Mouse (Mus musculus) spleen, postnatal 4 days (tissue): ENCODE measurements around the gene Syt11.
"Not testable (repeated sequence)": the region's sequence is repeated elsewhere in the genome, so short reads cannot be mapped to it uniquely, and the experiment has no call there.

Experiments used
- DNase-seq, 2 experiments: peaks; one replicate each; pipeline ENCODE4 v3.0.0; 2022; ENCODE audit warnings: low spot score in 2 of 2

Syt11 gene

DNA sequence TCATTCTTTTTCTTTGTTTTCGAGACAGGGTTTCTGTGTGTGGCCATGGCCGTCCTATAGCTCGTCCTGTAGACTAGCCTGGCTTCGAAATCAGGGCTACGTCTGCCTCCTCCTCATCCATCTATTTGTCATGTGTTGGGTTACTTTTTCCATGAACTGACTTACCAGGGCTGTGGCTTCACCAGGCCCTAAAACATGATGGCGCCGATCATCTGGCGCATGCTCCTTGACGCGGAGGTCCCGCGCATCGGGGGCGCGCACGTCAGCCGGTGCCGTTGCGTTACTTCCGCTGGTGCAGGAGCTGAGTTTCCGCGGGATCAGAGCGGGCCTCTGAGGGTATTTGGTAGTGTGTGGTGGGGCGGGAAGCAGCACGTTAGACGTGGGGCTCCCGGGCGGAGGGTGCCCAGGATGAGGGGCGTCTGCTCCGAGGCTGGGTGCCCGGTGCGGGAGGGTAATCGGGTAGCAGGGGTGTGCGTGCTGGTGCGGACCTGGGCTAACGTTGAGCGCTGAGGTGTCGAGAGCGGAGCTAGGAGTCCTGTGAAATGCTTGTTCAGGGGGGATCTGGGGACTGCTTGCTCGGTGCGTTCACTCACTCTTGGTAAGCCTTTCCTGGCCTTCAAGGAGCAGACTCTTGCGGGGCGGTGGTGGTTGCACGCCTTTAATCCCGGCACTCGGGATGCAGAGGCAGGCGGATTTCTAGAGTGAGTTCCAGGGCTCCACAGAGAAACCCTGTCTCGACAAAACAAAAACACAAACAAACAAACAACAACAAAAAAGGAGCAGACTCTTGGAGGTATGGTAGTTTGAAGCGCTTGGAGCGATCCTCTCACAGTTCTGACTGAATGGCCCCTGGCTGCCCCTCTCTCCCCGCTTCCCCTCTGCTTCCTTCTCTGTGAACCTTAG, at the start of gene Syt11:
Gene Syt11, minus strand, starts transcription at position 226 of the 903 bp plus-strand sequence.
- DNase-seq = not testable (repeated sequence)

GRCm38 (mm10) chr3:88803910-88804540, 29.1 kb upstream of the Syt11 start:
- no peak for DNase-seq

GRCm38 (mm10) chr3:88797507-88797906, 22.5 kb upstream of the Syt11 start:
- not testable (repeated sequence) for DNase-seq

DNA sequence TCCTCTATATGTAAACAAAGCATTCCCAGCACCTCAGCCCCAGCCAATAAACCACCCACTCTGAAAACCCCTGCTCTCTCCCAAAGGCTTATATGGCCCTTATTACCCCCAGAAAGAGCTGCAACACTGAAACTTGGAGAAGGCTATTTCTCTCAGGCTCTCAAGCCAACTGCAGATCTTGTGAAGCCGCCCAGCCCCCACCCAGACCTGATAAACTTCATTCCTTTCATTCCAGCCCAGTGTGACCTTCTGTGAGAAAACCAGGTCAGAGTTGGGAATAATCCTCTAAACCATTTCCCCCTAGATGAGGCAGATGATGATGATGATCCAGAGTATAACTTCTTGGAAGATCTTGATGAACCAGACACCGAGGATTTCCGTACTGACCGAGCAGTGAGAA, 13.1 kb upstream of the Syt11 start:
- not testable (repeated sequence) for DNase-seq

GRCm38 (mm10) chr3:88786805-88787204, 11.8 kb upstream of the Syt11 start:
- DNase-seq = not testable (repeated sequence)

- DNase-seq = not testable (repeated sequence)
These were observed 11.4 kb upstream of the Syt11 start for GRCm38 (mm10) chr3:88786323-88786722.

DNA sequence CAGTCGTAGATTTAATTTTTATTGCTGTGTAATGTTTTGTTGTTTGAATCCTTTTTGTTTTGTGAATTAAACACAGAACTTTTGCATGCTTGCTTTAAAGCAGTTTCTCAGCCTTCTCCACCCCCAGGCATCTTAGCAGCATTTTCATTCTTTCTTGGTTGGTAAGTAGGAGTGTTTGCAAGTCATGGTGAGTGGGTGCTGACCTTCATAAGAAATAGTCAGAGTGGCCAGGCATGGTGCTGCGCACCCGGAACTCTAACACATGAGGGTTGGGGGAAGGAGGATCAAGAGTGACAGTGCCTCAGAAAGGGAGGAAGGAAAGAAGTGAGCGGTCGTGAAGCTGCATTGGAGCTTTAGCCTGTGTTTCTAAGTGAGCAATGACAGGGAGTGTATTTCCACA, 9.9 kb upstream of the Syt11 start:
- no peak for DNase-seq

GRCm38 (mm10) chr3:88773163-88773562, 1.8 kb downstream of the Syt11 start:
- not testable (repeated sequence) for DNase-seq

DNA sequence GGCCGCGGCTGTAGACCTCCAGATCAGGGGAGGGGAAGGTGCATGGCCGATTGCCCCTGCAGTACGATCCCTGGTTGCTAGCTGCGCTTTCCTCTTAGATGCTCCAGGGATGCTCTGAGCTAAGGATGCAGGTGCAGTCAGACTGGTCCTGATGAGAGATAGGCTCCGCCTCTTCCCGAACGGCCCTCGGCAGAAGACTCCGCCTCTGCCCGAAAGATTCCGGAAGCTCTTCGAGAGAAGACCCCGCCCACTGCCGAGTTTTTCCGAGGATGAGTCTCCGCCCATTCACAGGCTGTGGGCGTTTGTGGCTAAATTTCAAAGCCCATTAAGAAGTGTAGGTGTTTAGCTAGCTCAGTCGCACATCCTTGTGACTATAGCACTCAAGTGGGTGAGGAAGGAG, 2.6 kb downstream of the Syt11 start:
- DNase-seq = peak; percentile 87 to 89

GRCm38 (mm10) chr3:88771941-88772280, 3.1 kb downstream of the Syt11 start:
- not testable (repeated sequence) for DNase-seq

- DNase-seq = not testable (repeated sequence)
These were observed 3.6 kb downstream of the Syt11 start for GRCm38 (mm10) chr3:88771189-88771940.

GRCm38 (mm10) chr3:88762401-88762831, 12.5 kb downstream of the Syt11 start:
- no peak for DNase-seq

DNA sequence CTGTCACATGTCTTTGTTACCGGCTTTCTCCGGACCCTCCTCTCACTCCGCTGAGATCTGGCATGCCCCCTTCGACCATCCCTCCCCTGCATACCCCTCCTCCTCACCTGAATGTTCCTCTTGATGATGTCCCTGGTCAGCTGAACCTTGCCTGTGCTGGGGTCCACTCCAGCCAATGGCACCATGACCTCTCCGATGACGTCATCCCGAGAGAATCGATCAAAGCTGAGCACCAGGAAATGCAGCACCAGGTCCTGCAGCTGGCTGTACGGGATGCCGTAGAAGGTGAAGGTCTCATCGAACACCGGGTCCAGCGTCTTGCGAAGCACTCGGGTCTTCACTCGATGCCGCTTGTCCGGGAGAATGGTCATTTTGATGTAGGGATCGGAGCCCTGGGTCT, 13.3 kb downstream of the Syt11 start:
- no peak for DNase-seq

DNA sequence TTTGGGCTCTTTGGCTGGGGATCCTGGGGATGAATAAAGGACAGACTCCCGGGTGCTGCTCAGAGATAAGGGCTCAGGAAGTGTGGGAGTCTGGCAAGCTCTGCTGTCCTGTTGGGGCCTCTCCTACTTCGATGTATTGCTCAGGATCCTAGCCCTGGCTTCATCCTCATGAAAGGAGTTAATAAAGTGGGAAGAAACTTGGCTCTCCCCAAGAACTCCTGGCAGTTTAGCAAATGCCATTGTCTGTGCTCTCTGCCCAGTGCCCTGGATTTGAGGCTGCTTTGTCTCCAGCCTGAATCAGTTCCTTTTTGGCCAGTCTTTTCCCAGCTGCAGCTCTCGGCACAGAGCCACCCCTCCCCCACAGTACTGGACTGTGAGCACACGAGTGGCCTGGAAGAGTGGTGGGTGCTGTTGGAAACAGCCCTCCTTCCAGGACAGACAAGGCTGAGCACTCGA, 16.9 kb downstream of the Syt11 start:
- no peak for DNase-seq

- DNase-seq = no peak
These were observed 18.7 kb downstream of the Syt11 start for GRCm38 (mm10) chr3:88756276-88756675.

- no peak for DNase-seq
These were observed 19.4 kb downstream of the Syt11 start for GRCm38 (mm10) chr3:88755541-88755940.

- no peak for DNase-seq
These were observed 20.7 kb downstream of the Syt11 start for GRCm38 (mm10) chr3:88754283-88754682.

GRCm38 (mm10) chr3:88746871-88747231, 28.1 kb downstream of the Syt11 start:
- DNase-seq = no peak

DNA sequence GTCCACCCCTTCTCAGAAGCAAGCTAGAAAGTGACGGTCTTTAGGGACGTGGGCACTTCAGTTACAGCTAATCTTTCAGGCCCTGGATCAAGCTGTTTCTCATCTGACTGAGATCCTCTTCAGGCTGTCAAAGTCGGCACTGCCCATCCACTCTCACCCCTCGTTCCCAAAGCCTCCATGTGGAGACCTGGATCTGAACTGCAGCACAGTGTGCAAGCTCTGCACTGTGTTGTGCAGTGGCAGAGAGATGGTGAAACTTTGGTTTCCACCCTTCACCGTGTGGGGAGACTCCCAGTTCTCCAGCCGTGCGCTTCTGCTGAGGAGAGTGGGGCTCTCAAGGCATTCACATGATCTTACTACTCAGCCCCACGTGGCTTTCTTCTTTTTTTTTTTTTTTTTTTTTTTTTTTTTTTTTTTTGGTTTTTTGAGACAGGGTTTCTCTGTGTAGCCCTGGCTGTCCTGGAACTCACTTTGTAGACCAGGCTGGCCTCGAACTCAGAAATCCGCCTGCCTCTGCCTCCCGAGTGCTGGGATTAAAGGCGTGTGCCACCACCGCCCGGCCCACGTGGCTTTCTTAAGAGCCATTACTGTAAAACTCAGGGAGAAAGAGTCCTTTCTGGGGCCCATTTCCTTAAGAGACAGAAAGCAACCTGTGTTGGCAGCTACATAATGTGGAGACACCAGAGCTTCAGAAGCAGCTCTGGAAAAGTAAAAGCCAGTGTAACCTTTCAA, 28.7 kb downstream of the Syt11 start:
- DNase-seq = no peak

GRCm38 (mm10) chr3:88745534-88745933, 29.4 kb downstream of the Syt11 start:
- no peak for DNase-seq

- no peak for DNase-seq
These were observed 34.8 kb downstream of the Syt11 start for GRCm38 (mm10) chr3:88740147-88740546.

DNA sequence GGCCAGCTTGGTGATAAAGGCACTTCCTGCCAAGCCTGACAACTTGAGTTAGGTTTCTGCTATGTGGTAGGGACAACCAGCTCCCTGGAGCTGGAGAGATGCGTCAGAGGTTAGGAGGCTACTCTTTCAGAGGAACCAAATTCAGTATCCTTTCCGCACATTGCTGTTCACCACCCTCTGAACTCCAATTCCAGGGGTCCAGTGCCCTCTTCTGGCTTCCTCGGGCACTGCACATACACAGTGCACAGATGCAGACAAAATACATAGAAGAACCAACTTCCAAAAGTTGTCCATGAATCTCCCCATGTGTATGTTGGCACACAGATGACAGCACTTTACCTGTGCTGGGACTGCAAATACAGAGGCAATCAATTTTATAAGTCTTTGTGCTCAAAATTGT, 36.3 kb downstream of the Syt11 start:
- peak; percentile 68 to 86 for DNase-seq
